Mouse (Mus musculus) kidney, embryonic 14.5 days (tissue): ENCODE results near the gene Tent5a. TPM values are rescaled to one million over a fixed set of nuclear protein-coding genes. Genes with fewer than 3 reads are reported as not detected.

Experiments used
- ATAC-seq: fragments of 200-750 bp; cut with Nextera tagmentation; 2 replicates; pipeline ENCODE4 v1.8.0; 2017; ENCODE audit warnings: moderate number of reproducible peaks, mild to moderate bottlenecking, moderate TSS enrichment, moderate library complexity; ENCODE audit not compliant: low FRiP score, low TSS enrichment
- H3K27ac ChIP-seq: fragments of 300-500 bp; sonication (generic); 2 replicates; pipeline ENCODE4 v1.5.1; 2014; ENCODE audit warnings: low read depth, mild to moderate bottlenecking, low read length, moderate library complexity, mixed read lengths
- H3K27me3 ChIP-seq: fragments of 300-500 bp; sonication (generic); 2 replicates; pipeline ENCODE4 v1.6.1; 2014; ENCODE audit warnings: mild to moderate bottlenecking, low read length; ENCODE audit not compliant: control insufficient read depth, insufficient read depth
- H3K36me3 ChIP-seq: fragments of 300-500 bp; sonication (generic); 2 replicates; pipeline ENCODE4 v1.6.1; 2014; ENCODE audit warnings: low read length, mixed read lengths; ENCODE audit not compliant: control insufficient read depth, insufficient read depth
- H3K4me1 ChIP-seq: fragments of 300-500 bp; sonication (generic); 2 replicates; pipeline ENCODE4 v1.6.1; 2014; ENCODE audit warnings: low read length, mixed read lengths; ENCODE audit not compliant: control insufficient read depth, insufficient read depth
- H3K4me2 ChIP-seq: fragments of 300-500 bp; sonication (generic); replicated peaks from 2 replicates; pipeline ENCODE4 v1.6.1; 2014; ENCODE audit warnings: low read depth, mild to moderate bottlenecking, low read length
- H3K4me3 ChIP-seq: fragments of 300-500 bp; sonication (generic); 2 replicates; pipeline ENCODE4 v1.5.1; 2014; ENCODE audit warnings: mild to moderate bottlenecking, low read length
- H3K9ac ChIP-seq: fragments of 300-500 bp; sonication (generic); 2 replicates; pipeline ENCODE4 v1.6.1; 2014; ENCODE audit warnings: low read depth, mild to moderate bottlenecking, low read length, moderate library complexity
- H3K9me3 ChIP-seq: fragments of 300-500 bp; sonication (generic); 2 replicates; pipeline ENCODE4 v1.6.1; 2016; ENCODE audit warnings: low read length; ENCODE audit not compliant: control insufficient read depth
- WGBS: fragments of 180-500 bp; shearing (Covaris S2); extraction: QIAGEN DNeasy Blood & Tissue Kit; methylation state at CpG from one replicate; pipeline ENCODE4 v1.1.7; 2014; 5-methylcytosine and 5-hydroxymethylcytosine counted together
- polyA plus RNA-seq: library from polyadenylated mRNA; unstranded; fragments of >200 nt; fragmentation: Nextera tagmentation; extraction: Ambion mirVana; gene quantifications from 2 replicates; pipeline ENCODE4 v1.2.1, GENCODE M21; 2014

Tent5a gene
- 2.3 and 2.6 TPM in 2 replicates for polyA plus RNA-seq

DNA sequence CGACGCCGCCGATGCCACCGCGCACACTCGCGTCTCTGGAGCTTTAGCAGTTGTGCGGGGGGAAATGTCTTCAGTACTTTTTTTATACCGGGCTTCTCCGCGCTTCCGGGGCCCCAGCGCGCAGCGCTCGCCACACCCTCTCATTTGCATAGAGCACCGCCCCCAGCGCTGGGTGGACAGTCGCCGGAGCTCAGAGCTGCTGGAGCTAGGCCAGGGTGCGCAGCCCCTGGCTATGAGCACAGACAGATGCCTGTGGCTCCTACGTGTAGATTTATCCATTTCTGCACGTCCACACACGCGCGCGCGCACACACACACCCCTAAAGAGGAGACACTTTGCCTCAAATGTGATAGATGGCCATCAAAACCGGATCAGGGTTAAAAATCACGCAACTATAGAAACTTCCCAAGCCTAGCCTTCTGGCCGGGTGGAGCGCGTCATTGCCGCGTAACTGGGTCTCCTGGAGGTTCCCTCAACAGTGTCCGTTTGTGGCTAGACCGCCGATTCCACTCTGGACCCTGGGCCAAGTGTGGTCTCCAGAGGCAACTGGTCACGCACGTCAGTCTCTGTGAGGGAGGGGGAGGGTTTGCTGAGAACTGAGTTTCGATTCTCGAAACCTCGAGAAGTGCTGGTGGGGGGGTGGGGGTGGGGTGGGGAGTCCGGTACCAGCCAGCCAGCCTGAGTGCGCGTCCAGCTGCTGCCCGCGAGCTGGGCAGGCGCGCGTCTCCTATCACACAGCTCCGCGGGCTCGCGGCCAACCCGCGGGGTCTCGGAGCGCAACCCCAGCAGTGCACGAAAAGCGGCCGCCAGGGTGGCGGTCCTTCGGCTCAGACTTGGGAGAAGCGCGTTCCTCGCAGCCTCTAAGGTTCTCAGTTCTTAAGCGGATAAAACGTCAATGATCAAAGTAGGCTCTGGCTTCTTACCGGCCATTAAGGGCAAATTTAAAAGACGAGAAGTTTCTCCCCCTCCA lies at the start of gene Tent5a:
Tent5a (minus strand) TSS at position 107 of the 970 bp plus-strand sequence.
- peak within 1 kb of the TSS; percentile 56 for H3K9ac ChIP-seq
- no peaks in the 10 kb centered on the region for H3K36me3 ChIP-seq
- H3K4me3 ChIP-seq = peak within 1 kb of the TSS; percentile 72
- ATAC-seq = peak; percentile 96
- 0% methylated on average over 72 of the region's 72 CpGs for WGBS
- peaks cover 3% of the 10 kb centered on the region; the same call in 1 of the 2 replicates for H3K4me1 ChIP-seq
- peak within 1 kb of the TSS; percentile 93 for H3K4me2 ChIP-seq
- peaks cover 4% of the 10 kb centered on the region; the same call in 1 of the 2 replicates for H3K27me3 ChIP-seq
- H3K27ac ChIP-seq = 0 out of 2 replicates have a peak within 1 kb of the TSS, but pooled peaks have one; percentile 43
- no peaks in the 10 kb centered on the region for H3K9me3 ChIP-seq

- no peak for ATAC-seq
Measured at GRCm38 (mm10) chr9:85376643-85377307, 49.6 kb upstream of the Tent5a start.

GRCm38 (mm10) chr9:85375152-85375551 lies 48.0 kb upstream of the Tent5a start:
- Histone ChIP-seq H3K4me1 (no peaks in the 10 kb centered on the region), H3K36me3 (no peaks in the 10 kb centered on the region), H3K27me3 (no peaks in the 10 kb centered on the region), H3K9ac (no peak overlapping the region), H3K27ac (no peak overlapping the region), H3K4me2 (no peak overlapping the region), H3K4me3 (no peak overlapping the region), H3K9me3 (no peaks in the 10 kb centered on the region)
- ATAC-seq = no peak
- WGBS = 71% methylated on average over 4 of the region's 4 CpGs

More at GRCm38 (mm10) chr9:85376643-85377307, 49.6 kb upstream of the Tent5a start:
- Histone ChIP-seq H3K27me3 (no peaks in the 10 kb centered on the region), H3K4me3 (no peak overlapping the region), H3K9ac (no peak overlapping the region), H3K27ac (no peak overlapping the region), H3K4me2 (no peak overlapping the region), H3K36me3 (no peaks in the 10 kb centered on the region), H3K4me1 (no peaks in the 10 kb centered on the region), H3K9me3 (no peaks in the 10 kb centered on the region)
- WGBS = 84% methylated on average over 3 of the region's 3 CpGs

- Histone ChIP-seq H3K36me3 (no peaks in the 10 kb centered on the region), H3K9me3 (no peaks in the 10 kb centered on the region), H3K4me1 (no peaks in the 10 kb centered on the region), H3K4me3 (no peak overlapping the region), H3K9ac (no peak overlapping the region), H3K4me2 (no peak overlapping the region), H3K27ac (no peak overlapping the region), H3K27me3 (no peaks in the 10 kb centered on the region)
- ATAC-seq = no peak
- 67% methylated on average over 1 of the region's 1 CpGs for WGBS
Measured at GRCm38 (mm10) chr9:85372034-85372433, 44.9 kb upstream of the Tent5a start.

GRCm38 (mm10) chr9:85369512-85369911 lies 42.4 kb upstream of the Tent5a start:
- Histone ChIP-seq H3K27ac (no peak overlapping the region), H3K27me3 (no peaks in the 10 kb centered on the region), H3K4me1 (no peaks in the 10 kb centered on the region), H3K36me3 (no peaks in the 10 kb centered on the region), H3K4me2 (no peak overlapping the region), H3K9me3 (no peaks in the 10 kb centered on the region), H3K4me3 (no peak overlapping the region), H3K9ac (no peak overlapping the region)
- ATAC-seq = no peak
- 82% methylated on average over 5 of the region's 5 CpGs for WGBS

DNA sequence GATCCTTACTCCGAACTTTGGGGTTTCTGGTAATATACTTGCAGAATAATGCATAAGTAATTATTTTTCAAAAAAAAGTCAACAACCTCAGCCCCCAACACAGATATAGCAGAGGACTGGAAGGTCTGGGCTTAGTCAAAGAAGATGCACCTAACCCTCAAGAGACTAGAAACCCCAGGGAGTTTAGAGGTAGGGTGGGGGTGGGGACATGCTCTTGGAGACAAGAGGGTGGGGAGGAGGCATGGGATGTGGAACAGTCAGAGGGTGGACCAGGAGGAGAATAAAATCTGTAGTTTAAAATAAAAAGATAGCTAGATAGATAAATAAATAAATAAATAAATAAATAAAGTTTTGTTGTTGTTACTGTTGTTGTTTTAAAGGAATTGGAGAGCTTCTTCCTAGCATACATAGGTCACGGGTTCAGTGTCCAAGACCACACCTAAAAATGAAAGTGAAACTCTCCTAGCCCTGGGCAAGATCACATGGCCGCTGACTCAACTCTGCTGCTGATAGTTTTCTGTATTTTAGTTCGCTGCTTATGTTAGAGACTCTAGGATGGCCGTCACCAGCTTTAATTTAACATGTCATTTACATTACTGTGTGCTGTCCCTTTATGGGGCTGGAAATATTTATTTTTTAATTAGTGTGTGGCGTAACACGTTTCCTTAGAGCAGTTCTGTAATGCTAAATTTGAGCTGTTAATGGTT lies 30.2 kb upstream of the Tent5a start:
- H3K4me2 ChIP-seq = no peak overlapping the region
- H3K4me1 ChIP-seq = no peaks in the 10 kb centered on the region
- no peak overlapping the region for H3K4me3 ChIP-seq
- H3K27ac ChIP-seq = no peak overlapping the region
- ATAC-seq = no peak
- H3K36me3 ChIP-seq = no peaks in the 10 kb centered on the region
- no peak overlapping the region for H3K9ac ChIP-seq
- WGBS = 87% methylated on average over 7 of the region's 7 CpGs
- H3K9me3 ChIP-seq = no peaks in the 10 kb centered on the region
- H3K27me3 ChIP-seq = no peaks in the 10 kb centered on the region

DNA sequence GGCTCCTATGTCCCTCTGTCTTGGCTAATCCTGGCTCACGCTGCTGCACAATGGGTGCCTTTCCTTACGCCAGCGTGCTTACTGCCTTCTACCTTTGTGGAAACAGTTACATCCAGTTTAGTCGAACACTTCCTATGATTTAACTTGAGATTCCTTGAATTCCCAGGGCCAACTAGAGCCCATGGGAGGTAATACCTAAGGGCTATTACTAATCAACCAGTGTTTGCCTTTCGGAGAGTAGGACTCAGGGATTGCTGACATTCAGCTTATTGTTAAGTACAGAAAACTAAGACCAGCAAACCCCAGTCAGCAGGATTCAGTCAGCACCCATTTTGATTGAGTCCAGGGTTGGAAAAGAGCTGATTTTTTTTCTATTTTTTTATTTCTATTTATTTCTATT lies 28.4 kb upstream of the Tent5a start:
- Histone ChIP-seq H3K36me3 (no peaks in the 10 kb centered on the region), H3K4me3 (no peak overlapping the region), H3K9ac (no peak overlapping the region), H3K27me3 (no peaks in the 10 kb centered on the region), H3K27ac (no peak overlapping the region), H3K4me2 (no peak overlapping the region), H3K4me1 (no peaks in the 10 kb centered on the region), H3K9me3 (no peaks in the 10 kb centered on the region)
- ATAC-seq = no peak
- 90% methylated on average over 5 of the region's 5 CpGs for WGBS

DNA sequence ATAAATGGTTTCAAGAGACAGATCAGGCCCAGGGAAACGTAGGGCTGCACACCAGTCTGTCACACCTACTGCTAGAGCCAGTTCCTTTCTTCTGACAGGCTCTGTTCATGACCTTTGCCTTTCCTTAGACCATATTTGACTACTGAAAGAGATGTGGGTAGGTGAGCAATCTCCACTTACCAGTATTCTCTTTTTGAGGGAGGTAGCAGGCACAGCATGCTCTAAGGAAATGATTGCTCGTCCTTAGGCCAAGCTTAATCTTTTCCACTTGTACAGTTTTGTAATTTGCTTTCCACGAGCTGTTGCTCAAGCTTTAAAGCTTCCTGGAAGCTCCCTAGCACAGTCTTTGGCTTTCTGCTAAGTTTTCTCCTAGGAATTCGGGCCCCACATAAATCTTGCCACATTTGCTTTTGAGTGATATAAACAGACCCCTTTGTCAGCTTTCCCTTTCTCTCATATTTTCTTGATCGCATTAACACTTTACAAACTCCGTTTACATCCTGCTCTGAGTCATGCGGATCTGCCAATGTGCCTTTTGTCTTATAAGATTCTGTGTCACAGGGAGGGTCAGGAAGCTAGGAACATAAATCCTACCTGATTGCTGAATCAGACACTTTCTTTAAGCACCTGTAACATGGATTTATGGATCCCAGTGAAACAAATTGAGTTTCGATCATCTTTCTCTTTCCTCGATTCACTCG lies 20.8 kb upstream of the Tent5a start:
- no peak overlapping the region; the same call in 1 of the 2 replicates for H3K4me2 ChIP-seq

More for the DNA sequence above, 20.8 kb upstream of the Tent5a start:
- Histone ChIP-seq H3K9me3 (no peaks in the 10 kb centered on the region), H3K4me1 (peaks cover 4% of the 10 kb centered on the region; the same call in 1 of the 2 replicates), H3K4me3 (no peak overlapping the region), H3K9ac (no peak overlapping the region), H3K27ac (no peak overlapping the region), H3K36me3 (no peaks in the 10 kb centered on the region), H3K27me3 (no peaks in the 10 kb centered on the region)
- ATAC-seq = no peak
- WGBS = 30% methylated on average over 10 of the region's 10 CpGs
